Mouse (Mus musculus): ENCODE measurements around the gene Trappc6a. TPM values are rescaled to one million over a fixed set of nuclear protein-coding genes. Genes with fewer than 3 reads are reported as not detected.
A peak's percentile ranks its signal among the peaks of the same experiment; 100 is the strongest.

Gene Trappc6a
- polyA plus RNA-seq, 1 experiment from 2014 or later = 72.6 TPM

GRCm38 (mm10) chr7:19469404-19469803 is 38.8 kb upstream of the Trappc6a start:
- no peak for DNase-seq (ENCODE audit: low spot score)
- H3K4me3 ChIP-seq = peak overlapping the region; percentile 4
- no peaks in the 10 kb centered on the region for H3K9me3 ChIP-seq
- 17% methylated on average over 23 of the region's 23 CpGs for WGBS
- H3K36me3 ChIP-seq (replicated peaks) = no peaks in the 10 kb centered on the region
- H3K27ac ChIP-seq (replicated peaks) = no peak overlapping the region
- peaks cover 35% of the 10 kb centered on the region for H3K4me1 ChIP-seq
- H3K27me3 ChIP-seq (replicated peaks; ENCODE audit: low read depth, poor library complexity, severe bottlenecking) = peaks cover 99% of the 10 kb centered on the region

- Histone ChIP-seq H3K9me3 (no peaks in the 10 kb centered on the region), H3K36me3 (replicated peaks) (no peaks in the 10 kb centered on the region), H3K4me1 (peaks cover 27% of the 10 kb centered on the region), H3K4me3 (peak overlapping the region; percentile 30; the same call in 1 of the 2 replicates), H3K27me3 (replicated peaks; ENCODE audit: low read depth, poor library complexity, severe bottlenecking) (peaks cover 100% of the 10 kb centered on the region), H3K27ac (replicated peaks) (no peak overlapping the region)
- no peak for DNase-seq (ENCODE audit: low spot score)
- WGBS = 8% methylated on average over 14 of the region's 14 CpGs
Measured at GRCm38 (mm10) chr7:19470308-19470707, 37.9 kb upstream of the Trappc6a start.

- H3K9me3 ChIP-seq = no peaks in the 10 kb centered on the region
- 37% methylated on average over 4 of the region's 4 CpGs for WGBS
Measured at GRCm38 (mm10) chr7:19472403-19472802, 35.8 kb upstream of the Trappc6a start.

GRCm38 (mm10) chr7:19473875-19474443 is 34.2 kb upstream of the Trappc6a start:
- H3K36me3 ChIP-seq (replicated peaks) = no peaks in the 10 kb centered on the region
- H3K9me3 ChIP-seq = no peaks in the 10 kb centered on the region
- H3K27ac ChIP-seq (replicated peaks) = peak overlapping the region; percentile 84
- DNase-seq (ENCODE audit: low spot score) = peak; percentile 89
- H3K27me3 ChIP-seq (replicated peaks; ENCODE audit: low read depth, poor library complexity, severe bottlenecking) = peaks cover 100% of the 10 kb centered on the region
- peak overlapping the region; percentile 67 for H3K4me3 ChIP-seq
- H3K4me1 ChIP-seq = peaks cover 31% of the 10 kb centered on the region
- 2% methylated on average over 89 of the region's 89 CpGs for WGBS

More at GRCm38 (mm10) chr7:19472403-19472802, 35.8 kb upstream of the Trappc6a start:
- H3K27ac ChIP-seq (replicated peaks) = no peak overlapping the region
- no peak for DNase-seq (ENCODE audit: low spot score)
- H3K36me3 ChIP-seq (replicated peaks) = no peaks in the 10 kb centered on the region
- H3K4me3 ChIP-seq = no peak overlapping the region
- peaks cover 25% of the 10 kb centered on the region for H3K4me1 ChIP-seq
- peaks cover 100% of the 10 kb centered on the region for H3K27me3 ChIP-seq (replicated peaks; ENCODE audit: low read depth, poor library complexity, severe bottlenecking)

- Histone ChIP-seq H3K4me3 (no peak overlapping the region), H3K27me3 (replicated peaks; ENCODE audit: low read depth, poor library complexity, severe bottlenecking) (peaks cover 74% of the 10 kb centered on the region), H3K27ac (replicated peaks) (no peak overlapping the region), H3K9me3 (no peaks in the 10 kb centered on the region), H3K36me3 (replicated peaks) (no peaks in the 10 kb centered on the region), H3K4me1 (peaks cover 20% of the 10 kb centered on the region)
- DNase-seq (ENCODE audit: low spot score) = no peak
- 79% methylated on average over 2 of the region's 2 CpGs for WGBS
Measured at GRCm38 (mm10) chr7:19477084-19477483, 31.1 kb upstream of the Trappc6a start.

- no peak for DNase-seq (ENCODE audit: low spot score)
- peak overlapping the region; percentile 5; the same call in 1 of the 2 replicates for H3K4me3 ChIP-seq
- no peaks in the 10 kb centered on the region for H3K36me3 ChIP-seq (replicated peaks)
- H3K27ac ChIP-seq (replicated peaks) = 0 out of 2 replicates have a peak overlapping the region, but pooled peaks have one; percentile 35
- WGBS = 23% methylated on average over 14 of the region's 14 CpGs
- H3K9me3 ChIP-seq = no peaks in the 10 kb centered on the region
- peaks cover 67% of the 10 kb centered on the region for H3K27me3 ChIP-seq (replicated peaks; ENCODE audit: low read depth, poor library complexity, severe bottlenecking)
- H3K4me1 ChIP-seq = peaks cover 17% of the 10 kb centered on the region
Measured at GRCm38 (mm10) chr7:19477624-19478384, 30.4 kb upstream of the Trappc6a start.

GRCm38 (mm10) chr7:19483281-19483680 is 24.9 kb upstream of the Trappc6a start:
- Histone ChIP-seq H3K27me3 (replicated peaks; ENCODE audit: low read depth, poor library complexity, severe bottlenecking) (peaks cover 33% of the 10 kb centered on the region), H3K36me3 (replicated peaks) (no peaks in the 10 kb centered on the region), H3K4me1 (peaks cover 1% of the 10 kb centered on the region; the same call in 1 of the 2 replicates), H3K9me3 (peaks cover 4% of the 10 kb centered on the region; the same call in 1 of the 2 replicates), H3K4me3 (no peak overlapping the region), H3K27ac (replicated peaks) (no peak overlapping the region)
- no peak for DNase-seq (ENCODE audit: low spot score)
- 80% methylated on average over 8 of the region's 8 CpGs for WGBS

GRCm38 (mm10) chr7:19485488-19485887 is 22.7 kb upstream of the Trappc6a start:
- Histone ChIP-seq H3K4me3 (no peak overlapping the region), H3K9me3 (peaks cover 4% of the 10 kb centered on the region; the same call in 1 of the 2 replicates), H3K27me3 (replicated peaks; ENCODE audit: low read depth, poor library complexity, severe bottlenecking) (peaks cover 42% of the 10 kb centered on the region), H3K27ac (replicated peaks) (no peak overlapping the region), H3K36me3 (replicated peaks) (no peaks in the 10 kb centered on the region), H3K4me1 (peaks cover 6% of the 10 kb centered on the region)
- DNase-seq (ENCODE audit: low spot score) = no peak
- 77% methylated on average over 1 of the region's 1 CpGs for WGBS

GRCm38 (mm10) chr7:19486549-19486948 is 21.6 kb upstream of the Trappc6a start:
- Histone ChIP-seq H3K36me3 (replicated peaks) (no peaks in the 10 kb centered on the region), H3K9me3 (peaks cover 4% of the 10 kb centered on the region; the same call in 1 of the 2 replicates), H3K27me3 (replicated peaks; ENCODE audit: low read depth, poor library complexity, severe bottlenecking) (peaks cover 53% of the 10 kb centered on the region), H3K4me1 (peaks cover 7% of the 10 kb centered on the region), H3K27ac (replicated peaks) (no peak overlapping the region), H3K4me3 (no peak overlapping the region)
- 87% methylated on average over 7 of the region's 7 CpGs for WGBS
- no peak for DNase-seq (ENCODE audit: low spot score)

- no peaks in the 10 kb centered on the region for H3K36me3 ChIP-seq (replicated peaks)
- no peak overlapping the region for H3K27ac ChIP-seq (replicated peaks)
- peak overlapping the region; percentile 51 for H3K4me3 ChIP-seq
- 4% methylated on average over 31 of the region's 31 CpGs for WGBS
- peaks cover 76% of the 10 kb centered on the region for H3K27me3 ChIP-seq (replicated peaks; ENCODE audit: low read depth, poor library complexity, severe bottlenecking)
- DNase-seq (ENCODE audit: low spot score) = peak; percentile 56
- H3K4me1 ChIP-seq = peaks cover 14% of the 10 kb centered on the region
- H3K9me3 ChIP-seq = peaks cover 4% of the 10 kb centered on the region; the same call in 1 of the 2 replicates
Measured at GRCm38 (mm10) chr7:19489525-19489924, 18.7 kb upstream of the Trappc6a start.

- WGBS = 3% methylated on average over 26 of the region's 26 CpGs
- no peaks in the 10 kb centered on the region for H3K9me3 ChIP-seq
- peak overlapping the region; percentile 49 for H3K4me3 ChIP-seq
- H3K36me3 ChIP-seq (replicated peaks) = no peaks in the 10 kb centered on the region
- peak overlapping the region; percentile 59; the same call in 1 of the 2 replicates for H3K27ac ChIP-seq (replicated peaks)
- DNase-seq (ENCODE audit: low spot score) = peak; percentile 64
- peaks cover 21% of the 10 kb centered on the region for H3K4me1 ChIP-seq
- H3K27me3 ChIP-seq (replicated peaks; ENCODE audit: low read depth, poor library complexity, severe bottlenecking) = peaks cover 72% of the 10 kb centered on the region
Measured at GRCm38 (mm10) chr7:19491731-19492130, 16.5 kb upstream of the Trappc6a start.

GRCm38 (mm10) chr7:19494751-19495474 is 13.3 kb upstream of the Trappc6a start:
- WGBS = 88% methylated on average over 25 of the region's 25 CpGs
- Histone ChIP-seq H3K9me3 (no peaks in the 10 kb centered on the region), H3K27me3 (replicated peaks; ENCODE audit: low read depth, poor library complexity, severe bottlenecking) (peaks cover 40% of the 10 kb centered on the region), H3K4me3 (no peak overlapping the region), H3K36me3 (replicated peaks) (no peaks in the 10 kb centered on the region), H3K27ac (replicated peaks) (no peak overlapping the region), H3K4me1 (peaks cover 17% of the 10 kb centered on the region)
- DNase-seq (ENCODE audit: low spot score) = no peak
